Mouse (Mus musculus) MEL (cell line): ENCODE data around the gene Hpdl. TPM values are rescaled to one million over a fixed set of nuclear protein-coding genes. Genes with fewer than 3 reads are reported as not detected.

Experiments
- DNase-seq: peaks from one replicate; pipeline ENCODE4 v3.0.0; 2011; ENCODE audit warnings: low read depth, low spot score
- H3K27ac ChIP-seq: 2 replicates; pipeline ENCODE4 v1.5.1; 2012; ENCODE audit warnings: low read depth, mild to moderate bottlenecking, control low read depth, low read length, moderate library complexity; ENCODE audit not compliant: control insufficient read depth
- H3K27me3 ChIP-seq, 2 experiments: fragments of 150-350 bp in 1 of 2; sonication (generic) in 1 of 2; 2 replicates each; pipeline ENCODE4 v1.6.1; 2012; ENCODE audit warnings: low read length in 2 of 2, mild to moderate bottlenecking in 2 of 2, improper control_type of control experiment in 1 of 2, moderate library complexity in 1 of 2; ENCODE audit not compliant: insufficient read depth in 2 of 2, control insufficient read depth in 1 of 2
- H3K36me3 ChIP-seq, 2 experiments: 2 replicates each; pipeline ENCODE4 v1.6.1; 2012 to 2014; ENCODE audit warnings: low read length in 2 of 2, improper control_type of control experiment in 1 of 2, inconsistent platforms in 1 of 2, mild to moderate bottlenecking in 1 of 2; ENCODE audit not compliant: insufficient read depth in 2 of 2, control insufficient read depth in 1 of 2
- H3K4me1 ChIP-seq, 2 experiments: fragments of 150-350 bp in 1 of 2; sonication (generic) in 1 of 2; 2 replicates each; pipeline ENCODE4 v1.6.1; 2012; ENCODE audit warnings: low read length in 2 of 2, improper control_type of control experiment in 1 of 2, mild to moderate bottlenecking in 1 of 2; ENCODE audit not compliant: insufficient read depth in 2 of 2, control insufficient read depth in 1 of 2
- H3K4me3 ChIP-seq, 2 experiments: fragments of 150-350 bp in 1 of 2; sonication (generic) in 1 of 2; 2 replicates each; pipeline ENCODE4 v1.5.1; 2012; ENCODE audit warnings: low read depth in 2 of 2, low read length in 2 of 2, mild to moderate bottlenecking in 2 of 2, moderate library complexity in 2 of 2, control low read depth in 1 of 2, improper control_type of control experiment in 1 of 2; ENCODE audit not compliant: control insufficient read depth in 1 of 2, insufficient read depth in 1 of 2
- H3K79me2 ChIP-seq: 2 replicates; pipeline ENCODE4 v1.6.1; 2012; ENCODE audit warnings: mild to moderate bottlenecking, low read length, moderate library complexity; ENCODE audit not compliant: control insufficient read depth, poor library complexity, insufficient read depth
- H3K9ac ChIP-seq: 2 replicates; pipeline ENCODE4 v1.6.1; 2012; ENCODE audit warnings: low read depth, mild to moderate bottlenecking, control low read depth, low read length, moderate library complexity; ENCODE audit not compliant: control insufficient read depth, poor library complexity, severe bottlenecking
- H3K9me3 ChIP-seq: fragments of 150-350 bp; sonication (generic); replicated peaks from 2 replicates; pipeline ENCODE4 v1.6.1; 2012; ENCODE audit warnings: mild to moderate bottlenecking, low read length, improper control_type of control experiment, moderate library complexity; ENCODE audit not compliant: insufficient read depth
- CHD1 ChIP-seq: IDR thresholded peaks from 2 replicates; pipeline ENCODE4 v1.6.1; 2012; ENCODE audit warnings: low read depth, mild to moderate bottlenecking, inconsistent platforms, low read length, improper control_type of control experiment
- CHD2 ChIP-seq: IDR thresholded peaks from 2 replicates; pipeline ENCODE4 v1.6.1; 2011; ENCODE audit warnings: low read length, improper control_type of control experiment
- CTCF ChIP-seq, 3 experiments: IDR thresholded peaks in 2 of 3; conservative IDR thresholded peaks in 1 of 3; 2 replicates each; pipeline ENCODE4 v1.5.1; 2011 to 2012; ENCODE audit warnings: low read length in 3 of 3, low read depth in 2 of 3, mild to moderate bottlenecking in 2 of 3, improper control_type of control experiment in 1 of 3, inconsistent platforms in 1 of 3, mixed read lengths in 1 of 3, moderate library complexity in 1 of 3; ENCODE audit not compliant: control insufficient read depth in 1 of 3, insufficient read depth in 1 of 3, poor library complexity in 1 of 3, severe bottlenecking in 1 of 3
- EP300 ChIP-seq, 2 experiments: IDR thresholded peaks; 2 replicates each; pipeline ENCODE4 v1.6.1; 2011; ENCODE audit warnings: improper control_type of control experiment in 2 of 2, low read length in 2 of 2, low read depth in 1 of 2, mild to moderate bottlenecking in 1 of 2
- ETS1 ChIP-seq: IDR thresholded peaks from 2 replicates; pipeline ENCODE4 v1.6.1; 2012; ENCODE audit warnings: low read depth, mild to moderate bottlenecking, inconsistent platforms, low read length, improper control_type of control experiment, moderate library complexity
- GABPA ChIP-seq: IDR thresholded peaks from 2 replicates; pipeline ENCODE4 v1.6.1; 2012; ENCODE audit warnings: low read depth, mild to moderate bottlenecking, inconsistent platforms, low read length, improper control_type of control experiment, moderate library complexity
- MYC ChIP-seq: IDR thresholded peaks from 2 replicates; pipeline ENCODE4 v1.6.1; 2011; ENCODE audit warnings: low read depth, mild to moderate bottlenecking, low read length, improper control_type of control experiment, moderate library complexity
- NELFE ChIP-seq: IDR thresholded peaks from 2 replicates; pipeline ENCODE4 v1.6.1; 2011; ENCODE audit warnings: low read depth, low read length, improper control_type of control experiment
- NRF1 ChIP-seq: IDR thresholded peaks from 2 replicates; pipeline ENCODE4 v1.6.1; 2014; ENCODE audit warnings: low read depth, mild to moderate bottlenecking, inconsistent platforms, low read length, improper control_type of control experiment, moderate library complexity; ENCODE audit not compliant: poor library complexity, insufficient read depth, severe bottlenecking
- POLR2A ChIP-seq, 2 experiments: IDR thresholded peaks; 2 replicates each; pipeline ENCODE4 v1.6.1; 2011 to 2012; ENCODE audit warnings: low read length in 2 of 2, mild to moderate bottlenecking in 2 of 2, control low read depth in 1 of 2, improper control_type of control experiment in 1 of 2, low read depth in 1 of 2, moderate library complexity in 1 of 2; ENCODE audit not compliant: control insufficient read depth in 1 of 2, insufficient read depth in 1 of 2, poor library complexity in 1 of 2
- POLR2AphosphoS5 ChIP-seq: IDR thresholded peaks from 2 replicates; pipeline ENCODE4 v1.6.1; 2012; ENCODE audit warnings: low read depth, borderline replicate concordance, mild to moderate bottlenecking, inconsistent platforms, low read length, moderate library complexity, mixed read lengths
- RAD21 ChIP-seq: IDR thresholded peaks from 2 replicates; pipeline ENCODE4 v1.6.1; 2011; ENCODE audit warnings: mild to moderate bottlenecking, low read depth, low read length, improper control_type of control experiment
- RCOR1 ChIP-seq: IDR thresholded peaks from 2 replicates; pipeline ENCODE4 v1.6.1; 2012; ENCODE audit warnings: low read depth, mild to moderate bottlenecking, inconsistent platforms, low read length, improper control_type of control experiment
- SIN3A ChIP-seq: IDR thresholded peaks from 2 replicates; pipeline ENCODE4 v1.6.1; 2012; ENCODE audit warnings: low read length, improper control_type of control experiment, inconsistent platforms
- SMC3 ChIP-seq: IDR thresholded peaks from 2 replicates; pipeline ENCODE4 v1.6.1; 2011; ENCODE audit warnings: low read depth, low read length, improper control_type of control experiment
- TAL1 ChIP-seq: IDR thresholded peaks from 2 replicates; pipeline ENCODE4 v1.6.1; 2012; ENCODE audit warnings: mild to moderate bottlenecking, inconsistent platforms, low read length, moderate library complexity, mixed read lengths
- UBTF ChIP-seq: IDR thresholded peaks from 2 replicates; pipeline ENCODE4 v1.6.1; 2012; ENCODE audit warnings: low read depth, mild to moderate bottlenecking, inconsistent platforms, low read length, improper control_type of control experiment, moderate library complexity, borderline replicate concordance; ENCODE audit not compliant: insufficient read depth
- ZC3H11A ChIP-seq: IDR thresholded peaks from 2 replicates; pipeline ENCODE4 v1.6.1; 2012; ENCODE audit warnings: low read depth, mild to moderate bottlenecking, inconsistent platforms, low read length, improper control_type of control experiment
- ZKSCAN1 ChIP-seq: IDR thresholded peaks from 2 replicates; pipeline ENCODE4 v1.6.1; 2012; ENCODE audit warnings: low read depth, mild to moderate bottlenecking, inconsistent platforms, low read length, improper control_type of control experiment, moderate library complexity
- ZMIZ1 ChIP-seq: IDR thresholded peaks from 2 replicates; pipeline ENCODE4 v1.6.1; 2012; ENCODE audit warnings: low read depth, mild to moderate bottlenecking, inconsistent platforms, low read length, improper control_type of control experiment, moderate library complexity
- ZNF384 ChIP-seq: IDR thresholded peaks from 2 replicates; pipeline ENCODE4 v1.6.1; 2012; ENCODE audit warnings: low read depth, mild to moderate bottlenecking, inconsistent platforms, low read length, improper control_type of control experiment
- polyA plus RNA-seq, 2 experiments: library from polyadenylated mRNA; stranded (reverse) in 1 of 2; unstranded in 1 of 2; fragments of >175 nt in 1 of 2; fragments of >200 nt in 1 of 2; gene quantifications; 2 replicates each; pipeline versions ENCODE4 v1.2.1 to v1.2.4; 2012; ENCODE audit warnings: low replicate concordance in 2 of 2, low read depth in 1 of 2; ENCODE audit not compliant: insufficient read length in 2 of 2, insufficient read depth in 1 of 2, missing spikeins in 1 of 2
- total RNA-seq: library from RNA; depleted of rRNA; stranded (reverse); fragments of 300-350 nt; gene quantifications from 2 replicates; pipeline ENCODE4 v1.2.3, GENCODE M21; 2012

The Hpdl gene
- total and polyA plus RNA-seq, 3 experiments: 0.14 TPM; not detected in 2

DNA sequence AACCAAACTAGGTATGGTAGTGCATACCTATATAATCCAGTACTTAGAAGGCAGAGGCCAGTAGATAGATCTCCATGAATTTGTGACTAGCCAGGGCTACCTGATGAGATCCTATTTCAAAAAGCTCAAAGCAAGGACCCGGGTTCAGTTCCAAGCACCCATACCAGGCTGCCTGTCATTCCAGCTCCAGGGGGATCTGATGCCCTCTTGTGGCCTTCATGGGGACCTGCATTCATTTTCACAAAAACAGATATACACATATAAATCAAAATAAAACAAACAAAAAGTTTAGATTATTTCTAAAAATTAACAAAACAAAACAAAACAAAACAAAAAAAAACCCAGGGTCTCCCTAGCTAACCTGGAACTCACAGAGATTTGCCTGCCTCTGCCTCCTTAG, 34.9 kb downstream of the Hpdl start:
- no peak overlapping the region for H3K9ac ChIP-seq
- no peak overlapping the region for H3K27ac ChIP-seq
- H3K9me3 ChIP-seq: no peaks in the 10 kb centered on the region
- H3K27me3 ChIP-seq: no peaks in the 10 kb centered on the region; a peak in 1 of 4 replicates
- peaks cover 3 to 4% of the 10 kb centered on the region in 2 experiments; a peak in 2 of 4 replicates for H3K4me1 ChIP-seq
- peak; percentile 43 for DNase-seq
- peaks cover 0 to 5% of the 10 kb centered on the region in 2 experiments; a peak in 1 of 4 replicates for H3K36me3 ChIP-seq
- no peak overlapping the region for H3K4me3 ChIP-seq
- no peak for TF ChIP-seq UBTF
- no peak for TF ChIP-seq POLR2A (IDR thresholded peaks at IDR 0.05; ENCODE audit: control insufficient read depth in 1 of 2, insufficient read depth in 1 of 2, low read depth in 1 of 2, low read length in 2 of 2, poor library complexity in 1 of 2)
- TF ChIP-seq SMC3: peak; percentile 61
- TF ChIP-seq CTCF (IDR thresholded peaks at IDR 0.05 in 2 of 3, conservative IDR thresholded peaks at IDR 0.05 in 1 of 3; ENCODE audit: control insufficient read depth in 1 of 3, insufficient read depth in 1 of 3, low read depth in 2 of 3, low read length in 3 of 3, poor library complexity in 1 of 3, severe bottlenecking in 1 of 3): peak; percentile 43 to 72 (median 69)
- TF ChIP-seq ZC3H11A: peak; percentile 32
- TF ChIP-seq GABPA: no peak
- peak; percentile 55 for TF ChIP-seq RAD21
- no peaks in the 10 kb centered on the region for H3K79me2 ChIP-seq

DNA sequence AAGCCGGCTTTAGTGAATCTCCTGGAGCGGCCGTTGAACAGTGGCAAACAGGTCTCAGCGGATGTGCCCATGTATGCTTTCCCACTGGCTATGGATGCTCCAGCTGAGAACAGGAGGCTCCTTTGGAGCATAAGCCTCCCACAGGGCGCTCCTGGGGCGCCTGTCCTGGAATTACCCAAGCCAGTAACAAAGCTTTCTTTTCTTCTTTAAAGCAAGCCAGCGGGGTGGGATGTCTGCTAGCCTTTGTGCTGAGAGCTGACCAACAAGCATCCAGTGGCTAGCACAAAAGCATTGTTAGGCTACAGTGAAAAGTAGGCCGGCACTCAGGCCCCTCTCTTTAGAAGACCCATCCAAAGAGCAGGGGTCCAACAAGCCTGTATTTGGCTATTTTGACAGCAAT, 39.3 kb downstream of the Hpdl start:
- H3K9me3 ChIP-seq: no peaks in the 10 kb centered on the region
- TF ChIP-seq EP300 (IDR thresholded peaks at IDR 0.05; ENCODE audit: low read depth in 1 of 2, low read length in 2 of 2) (no peak), ZMIZ1 (no peak), POLR2AphosphoS5 (no peak), POLR2A (IDR thresholded peaks at IDR 0.05; ENCODE audit: control insufficient read depth in 1 of 2, insufficient read depth in 1 of 2, low read depth in 1 of 2, low read length in 2 of 2, poor library complexity in 1 of 2) (no peak), MYC (no peak), RCOR1 (no peak), SMC3 (no peak), SIN3A (no peak), NELFE (no peak), TAL1 (no peak), UBTF (no peak), CHD2 (no peak), ZKSCAN1 (no peak), NRF1 (no peak), ETS1 (no peak), CHD1 (no peak), ZNF384 (no peak)
- TF ChIP-seq, all 39 proteins: peak for 0
- H3K4me1 ChIP-seq: no peaks in the 10 kb centered on the region
- no peaks in the 10 kb centered on the region for H3K79me2 ChIP-seq
- no peak for DNase-seq
- no peaks in the 10 kb centered on the region for H3K36me3 ChIP-seq
- H3K27ac ChIP-seq: no peak overlapping the region
- no peak overlapping the region for H3K4me3 ChIP-seq
- no peaks in the 10 kb centered on the region; a peak in 1 of 4 replicates for H3K27me3 ChIP-seq
- no peak overlapping the region for H3K9ac ChIP-seq
